Mouse (Mus musculus) myocyte (in vitro differentiated cells): Measurements from ENCODE around the gene Cntln. TPM values are rescaled to one million over a fixed set of nuclear protein-coding genes. Genes with fewer than 3 reads are reported as not detected.

Source experiments
- H3K27me3 ChIP-seq: one replicate; pipeline ENCODE4 v1.6.1; 2011; ENCODE audit not compliant: control insufficient read depth, insufficient read depth, insufficient read length
- H3K36me3 ChIP-seq: one replicate; pipeline ENCODE4 v1.6.1; 2011; ENCODE audit not compliant: control insufficient read depth, insufficient read depth
- H3K4me2 ChIP-seq: one replicate; pipeline ENCODE4 v1.6.1; 2011; ENCODE audit warnings: low read depth, control low read depth
- H3K4me3 ChIP-seq: one replicate; pipeline ENCODE4 v1.5.1; 2011; ENCODE audit warnings: mild to moderate bottlenecking, control low read depth, moderate library complexity
- H3K79me2 ChIP-seq: one replicate; pipeline ENCODE4 v1.6.1; 2011; ENCODE audit not compliant: control insufficient read depth, insufficient read depth
- H3ac ChIP-seq: one replicate; pipeline ENCODE4 v1.6.1; 2011; ENCODE audit not compliant: control insufficient read depth, insufficient read length
- CEBPB ChIP-seq: IDR thresholded peaks from 2 replicates; pipeline ENCODE4 v1.6.1; 2011; ENCODE audit warnings: mild to moderate bottlenecking, moderate library complexity; ENCODE audit not compliant: poor library complexity, insufficient read depth, severe bottlenecking
- E2F4 ChIP-seq: IDR thresholded peaks from one replicate; pipeline ENCODE4 v1.6.1; 2011; ENCODE audit warnings: mild to moderate bottlenecking, control low read depth, moderate library complexity; ENCODE audit not compliant: insufficient read depth
- MAX ChIP-seq: IDR thresholded peaks from one replicate; pipeline ENCODE4 v1.6.1; 2011; ENCODE audit warnings: low read depth, mild to moderate bottlenecking, control low read depth
- MYOD1 ChIP-seq, 3 experiments: IDR thresholded peaks; one replicate each; pipeline ENCODE4 v1.6.1; 2011; ENCODE audit warnings: control low read depth in 2 of 3, low read depth in 2 of 3, mild to moderate bottlenecking in 2 of 3, moderate library complexity in 1 of 3; ENCODE audit not compliant: insufficient read length in 2 of 3, control insufficient read depth in 1 of 3
- MYOG ChIP-seq, 3 experiments: IDR thresholded peaks; one replicate each; pipeline ENCODE4 v1.6.1; 2011; ENCODE audit warnings: control low read depth in 2 of 3, low read depth in 2 of 3, mild to moderate bottlenecking in 2 of 3; ENCODE audit not compliant: insufficient read length in 2 of 3, control insufficient read depth in 1 of 3, insufficient read depth in 1 of 3
- POLR2A ChIP-seq: IDR thresholded peaks from one replicate; pipeline ENCODE4 v1.6.1; 2011; ENCODE audit warnings: low read depth, mild to moderate bottlenecking, control low read depth, moderate library complexity; ENCODE audit not compliant: insufficient read length
- POLR2AphosphoS2 ChIP-seq: IDR thresholded peaks from one replicate; pipeline ENCODE4 v1.6.1; 2011; ENCODE audit warnings: low read depth, control low read depth; ENCODE audit not compliant: insufficient read length
- REST ChIP-seq: IDR thresholded peaks from one replicate; pipeline ENCODE4 v1.6.1; 2011; ENCODE audit warnings: mild to moderate bottlenecking, control low read depth, moderate library complexity; ENCODE audit not compliant: insufficient read depth, insufficient read length
- SRF ChIP-seq: IDR thresholded peaks from one replicate; pipeline ENCODE4 v1.6.1; 2011; ENCODE audit warnings: low read depth; ENCODE audit not compliant: control insufficient read depth, insufficient read length
- TCF12 ChIP-seq: IDR thresholded peaks from one replicate; pipeline ENCODE4 v1.6.1; 2011; ENCODE audit warnings: mild to moderate bottlenecking, control low read depth; ENCODE audit not compliant: poor library complexity, insufficient read depth, severe bottlenecking
- TCF3 ChIP-seq: IDR thresholded peaks from one replicate; pipeline ENCODE4 v1.6.1; 2011; ENCODE audit warnings: low read depth, control low read depth; ENCODE audit not compliant: insufficient read length
- USF1 ChIP-seq: IDR thresholded peaks from one replicate; pipeline ENCODE4 v1.6.1; 2011; ENCODE audit warnings: low read depth, mild to moderate bottlenecking, control low read depth, moderate library complexity
- polyA plus RNA-seq: library from polyadenylated mRNA; unstranded; fragments of >200 nt; fragmentation: generic; extraction: Trizol; gene quantifications from one replicate; pipeline ENCODE4 v1.2.1, GENCODE M21; 2012; ENCODE audit warnings: missing spikeins

Cntln gene
- polyA plus RNA-seq, 1 experiment: 2.7 TPM

DNA sequence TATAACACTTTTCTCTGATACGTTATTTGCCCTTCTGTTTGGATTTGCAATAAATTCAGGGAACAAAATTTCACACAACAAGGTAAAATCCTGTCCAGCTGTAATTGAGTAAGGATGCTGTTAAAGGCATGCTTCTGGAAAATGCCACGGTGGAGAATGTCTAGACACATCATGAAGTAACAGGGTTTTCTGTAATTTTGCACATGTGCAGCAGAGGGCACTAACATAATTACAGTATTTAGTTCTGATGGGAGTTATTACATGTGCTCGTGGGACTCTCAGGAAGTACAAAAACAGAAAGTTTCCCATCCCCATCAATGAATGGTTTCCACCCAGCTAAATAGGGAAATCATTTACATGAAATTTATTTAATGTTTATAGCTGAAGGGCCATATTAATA, 7.8 kb upstream of the Cntln start:
- no peaks in the 10 kb centered on the region for H3K36me3 ChIP-seq
- H3ac ChIP-seq: no peak overlapping the region
- no peaks in the 10 kb centered on the region for H3K27me3 ChIP-seq
- no peak overlapping the region for H3K4me3 ChIP-seq
- TF ChIP-seq USF1: no peak
- no peak for TF ChIP-seq MAX
- no peak for TF ChIP-seq REST
- no peak for TF ChIP-seq TCF3
- TF ChIP-seq POLR2AphosphoS2: no peak
- TF ChIP-seq MYOD1 (IDR thresholded peaks at IDR 0.05; ENCODE audit: control insufficient read depth in 1 of 3, insufficient read length in 2 of 3, low read depth in 2 of 3): no peak
- TF ChIP-seq CEBPB: no peak
- TF ChIP-seq MYOG (IDR thresholded peaks at IDR 0.05; ENCODE audit: control insufficient read depth in 1 of 3, insufficient read depth in 1 of 3, insufficient read length in 2 of 3, low read depth in 2 of 3): no peak
- TF ChIP-seq TCF12: no peak
- no peak for TF ChIP-seq POLR2A
- TF ChIP-seq SRF: no peak
- H3K4me2 ChIP-seq: no peak overlapping the region
- H3K79me2 ChIP-seq: no peaks in the 10 kb centered on the region

DNA sequence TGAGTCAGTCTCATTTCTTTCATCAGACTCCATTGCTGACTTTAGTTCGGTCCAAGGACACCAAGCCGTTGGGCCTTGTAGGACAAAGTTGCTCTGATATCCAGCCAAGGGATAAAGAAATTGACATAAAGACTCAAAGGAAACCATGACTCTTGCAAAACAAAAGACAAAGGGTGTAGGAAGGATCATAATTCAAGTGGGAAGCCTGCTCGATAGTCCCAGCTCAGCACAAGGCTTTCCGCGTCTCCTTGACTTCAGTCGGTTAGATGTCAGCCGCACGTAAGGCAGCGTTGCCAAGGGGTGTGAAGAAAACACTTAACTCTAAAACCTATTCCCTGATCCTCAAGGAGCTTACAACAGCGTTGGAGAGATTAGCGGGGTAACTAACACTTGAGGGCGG, 463 bp upstream of the Cntln start:
- Histone ChIP-seq H3K36me3 (no peaks in the 10 kb centered on the region), H3K27me3 (no peaks in the 10 kb centered on the region), H3K4me3 (peak overlapping the region; percentile 47), H3K4me2 (peak overlapping the region; percentile 93), H3K79me2 (no peaks in the 10 kb centered on the region), H3ac (peak overlapping the region; percentile 50)
- TF ChIP-seq MYOD1 (IDR thresholded peaks at IDR 0.05; ENCODE audit: control insufficient read depth in 1 of 3, insufficient read length in 2 of 3, low read depth in 2 of 3) (no peak), REST (no peak), CEBPB (no peak), MAX (no peak), SRF (no peak), POLR2AphosphoS2 (no peak), E2F4 (no peak), USF1 (no peak), TCF3 (no peak), POLR2A (no peak)

DNA sequence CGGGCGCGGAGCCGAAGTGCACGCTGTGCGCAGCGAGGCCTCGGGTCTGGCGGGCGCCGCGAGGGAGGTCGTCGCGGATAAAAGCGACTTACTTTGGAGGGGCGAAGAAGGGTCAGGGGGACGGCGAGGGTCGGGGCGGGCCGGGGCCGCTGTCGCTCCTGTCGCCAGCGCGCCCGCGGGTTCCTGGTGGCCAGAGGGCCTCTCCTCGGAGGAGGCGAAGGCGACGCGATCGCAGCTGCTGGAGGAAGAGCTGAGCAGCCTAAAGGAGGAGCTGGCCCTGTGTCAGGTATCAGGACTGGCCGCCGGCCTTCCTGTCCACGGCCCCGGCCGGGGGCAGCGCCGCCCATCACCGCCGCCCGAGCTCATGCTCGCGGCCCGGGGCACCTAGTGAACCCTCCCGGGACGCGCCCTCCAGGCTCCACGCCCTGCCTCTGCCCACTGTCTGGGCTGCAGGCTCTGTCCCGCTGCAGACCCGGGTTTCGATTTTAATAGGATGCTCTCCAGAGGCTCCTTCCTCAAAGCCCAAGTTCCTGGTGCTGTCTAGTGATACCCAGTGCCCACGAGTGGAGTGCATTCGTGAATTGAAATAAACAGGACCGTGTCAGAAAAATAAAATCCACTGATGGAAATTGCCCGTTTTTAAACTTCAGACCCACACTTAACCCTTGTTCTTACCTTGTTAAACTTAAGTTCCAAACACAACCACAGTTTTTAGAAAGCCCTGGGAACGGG, 596 bp downstream of the Cntln start:
- Histone ChIP-seq H3ac (peak overlapping the region; percentile 50), H3K79me2 (no peaks in the 10 kb centered on the region), H3K36me3 (no peaks in the 10 kb centered on the region), H3K4me2 (peak overlapping the region; percentile 93), H3K27me3 (no peaks in the 10 kb centered on the region), H3K4me3 (peak overlapping the region; percentile 47)
- TF ChIP-seq MYOD1 (IDR thresholded peaks at IDR 0.05; ENCODE audit: control insufficient read depth in 1 of 3, insufficient read length in 2 of 3, low read depth in 2 of 3) (no peak), MYOG (IDR thresholded peaks at IDR 0.05; ENCODE audit: control insufficient read depth in 1 of 3, insufficient read depth in 1 of 3, insufficient read length in 2 of 3, low read depth in 2 of 3) (peak in 1 of 3 experiments; percentile 4)

DNA sequence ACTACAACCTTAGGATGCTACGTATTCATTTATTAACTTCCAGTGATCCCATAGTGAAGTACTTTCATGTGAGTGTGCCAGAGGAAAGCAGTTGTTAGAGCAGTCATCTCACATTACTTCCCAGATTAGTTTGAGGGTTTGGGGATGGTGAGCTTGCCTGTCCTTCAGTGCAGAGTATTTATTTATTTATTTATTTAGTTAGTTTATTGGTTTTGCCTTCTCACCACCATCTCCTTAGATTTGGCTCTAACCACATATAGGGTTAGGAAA, 1.1 kb downstream of the Cntln start:
- TF ChIP-seq MYOD1 (IDR thresholded peaks at IDR 0.05; ENCODE audit: control insufficient read depth in 1 of 3, insufficient read length in 2 of 3, low read depth in 2 of 3) (no peak), TCF3 (no peak), E2F4 (no peak), USF1 (no peak), POLR2A (no peak), MYOG (IDR thresholded peaks at IDR 0.05; ENCODE audit: control insufficient read depth in 1 of 3, insufficient read depth in 1 of 3, insufficient read length in 2 of 3, low read depth in 2 of 3) (no peak), MAX (no peak), SRF (no peak), REST (no peak), POLR2AphosphoS2 (no peak), CEBPB (no peak), TCF12 (no peak)
- peak overlapping the region; percentile 47 for H3K4me3 ChIP-seq
- H3ac ChIP-seq: peak overlapping the region; percentile 50
- H3K79me2 ChIP-seq: no peaks in the 10 kb centered on the region
- H3K4me2 ChIP-seq: peak overlapping the region; percentile 93
- H3K27me3 ChIP-seq: no peaks in the 10 kb centered on the region
- peaks cover 2% of the 10 kb centered on the region for H3K36me3 ChIP-seq

- Histone ChIP-seq H3K4me3 (no peak overlapping the region), H3K4me2 (no peak overlapping the region), H3ac (no peak overlapping the region), H3K79me2 (no peaks in the 10 kb centered on the region), H3K36me3 (no peaks in the 10 kb centered on the region), H3K27me3 (no peaks in the 10 kb centered on the region)
- TF ChIP-seq POLR2AphosphoS2 (no peak), TCF12 (no peak), E2F4 (no peak), SRF (no peak), MYOG (IDR thresholded peaks at IDR 0.05; ENCODE audit: control insufficient read depth in 1 of 3, insufficient read depth in 1 of 3, insufficient read length in 2 of 3, low read depth in 2 of 3) (no peak), MAX (no peak), REST (no peak), TCF3 (no peak), USF1 (no peak), MYOD1 (IDR thresholded peaks at IDR 0.05; ENCODE audit: control insufficient read depth in 1 of 3, insufficient read length in 2 of 3, low read depth in 2 of 3) (no peak), POLR2A (no peak), CEBPB (no peak)
Observed at GRCm38 (mm10) chr4:84918393-84918792, 34.3 kb downstream of the Cntln start.
